Mouse (Mus musculus) stomach, postnatal 0 days (tissue): Measurements from ENCODE around the gene Pnrc1.

Experiments
- CTCF ChIP-seq: IDR thresholded peaks from 2 replicates; pipeline ENCODE4 v1.5.1; 2016; ENCODE audit warnings: antibody characterized with exemption, low read depth, mild to moderate bottlenecking, moderate library complexity
- EP300 ChIP-seq: optimal IDR thresholded peaks from 2 replicates; pipeline ENCODE3; 2016; ENCODE audit warnings: antibody characterized with exemption

DNA sequence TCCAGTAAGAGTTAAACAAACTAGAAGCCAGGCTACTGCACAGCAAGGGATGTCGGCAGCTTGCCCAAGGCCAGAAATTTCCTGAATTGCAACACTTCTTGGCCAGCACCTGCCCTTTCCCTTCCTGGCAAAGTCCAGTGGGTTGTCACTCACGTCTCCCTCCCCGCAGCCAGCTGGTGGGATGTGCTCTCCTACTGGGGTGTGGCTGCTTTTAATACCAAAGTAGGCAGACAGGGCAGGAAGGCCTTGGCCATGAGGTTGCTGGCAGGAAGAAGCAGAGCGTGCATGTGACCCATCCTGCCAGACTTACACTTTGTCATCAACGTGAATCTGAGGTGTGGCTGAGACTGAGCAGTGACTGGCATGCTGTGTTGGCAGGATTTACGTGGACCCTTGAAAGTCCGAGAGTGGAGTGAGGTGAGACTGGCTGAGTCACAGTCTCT, 28.6 kb downstream of the Pnrc1 start:
- TF ChIP-seq CTCF (peak; percentile 44), EP300 (no peak)
